Mouse (Mus musculus): ENCODE results near the gene Mapk8. TPM values are rescaled to one million over a fixed set of nuclear protein-coding genes. Genes with fewer than 3 reads are reported as not detected.
"Not testable (repeated sequence)": the region's sequence is repeated elsewhere in the genome, so short reads cannot be mapped to it uniquely, and the experiment has no call there.

Mapk8 gene
- total and polyA plus RNA-seq, 3 experiments, result 27.5 to 47.5 TPM; not detected in 1

- Histone ChIP-seq H3K27ac (ENCODE audit: control insufficient read depth, low read depth, low read length) (no peak overlapping the region), H3K79me2 (ENCODE audit: control insufficient read depth, insufficient read depth, low read length, poor library complexity) (peaks cover 40% of the 10 kb centered on the region), H3K27me3 (ENCODE audit: control insufficient read depth in 1 of 2, insufficient read depth in 2 of 2, low read length in 2 of 2) (no peaks in the 10 kb centered on the region), H3K9me3 (replicated peaks; ENCODE audit: insufficient read depth, low read length) (no peaks in the 10 kb centered on the region), H3K36me3 (ENCODE audit: control insufficient read depth in 1 of 2, insufficient read depth in 2 of 2, low read length in 2 of 2) (peaks cover 0 to 38% of the 10 kb centered on the region in 2 experiments; a peak in 2 of 4 replicates), H3K9ac (ENCODE audit: control insufficient read depth, low read depth, low read length, poor library complexity, severe bottlenecking) (no peak overlapping the region), H3K4me1 (ENCODE audit: control insufficient read depth in 1 of 2, insufficient read depth in 2 of 2, low read length in 2 of 2) (peaks cover 11 to 14% of the 10 kb centered on the region in 2 experiments), H3K4me3 (ENCODE audit: control insufficient read depth in 1 of 2, insufficient read depth in 1 of 2, low read depth in 2 of 2, low read length in 2 of 2) (no peak overlapping the region)
- no peak for TF ChIP-seq GATA1 (IDR thresholded peaks at IDR 0.05; ENCODE audit: low read depth, low read length)
- TF ChIP-seq POLR2AphosphoS5 (IDR thresholded peaks at IDR 0.05; ENCODE audit: borderline replicate concordance, low read depth, low read length), result no peak
- no peak for TF ChIP-seq CHD1 (IDR thresholded peaks at IDR 0.05; ENCODE audit: low read depth, low read length)
- no peak for TF ChIP-seq CHD2 (IDR thresholded peaks at IDR 0.05; ENCODE audit: low read length)
- no peak for TF ChIP-seq BHLHE40 (IDR thresholded peaks at IDR 0.05; ENCODE audit: borderline replicate concordance, low read depth, low read length)
- no peak for TF ChIP-seq MYB (IDR thresholded peaks at IDR 0.05; ENCODE audit: low read depth, low read length)
- no peak for TF ChIP-seq NRF1 (IDR thresholded peaks at IDR 0.05; ENCODE audit: insufficient read depth, low read depth, low read length, poor library complexity, severe bottlenecking)
- no peak for TF ChIP-seq SIN3A (IDR thresholded peaks at IDR 0.05; ENCODE audit: low read length)
- no peak for TF ChIP-seq UBTF (IDR thresholded peaks at IDR 0.05; ENCODE audit: borderline replicate concordance, insufficient read depth, low read depth, low read length)
- TF ChIP-seq ZC3H11A (IDR thresholded peaks at IDR 0.05; ENCODE audit: low read depth, low read length), result no peak
- TF ChIP-seq TAL1 (IDR thresholded peaks at IDR 0.05; ENCODE audit: low read length), result no peak
- TF ChIP-seq RAD21 (IDR thresholded peaks at IDR 0.05; ENCODE audit: low read depth, low read length), result no peak
- no peak for TF ChIP-seq JUND (IDR thresholded peaks at IDR 0.05; ENCODE audit: low read depth, low read length)
- TF ChIP-seq MAX (IDR thresholded peaks at IDR 0.05; ENCODE audit: low read length), result no peak
- no peak for TF ChIP-seq POLR2A (IDR thresholded peaks at IDR 0.05; ENCODE audit: control insufficient read depth in 1 of 2, insufficient read depth in 1 of 2, low read depth in 1 of 2, low read length in 2 of 2, poor library complexity in 1 of 2)
- no peak for TF ChIP-seq MYC (IDR thresholded peaks at IDR 0.05; ENCODE audit: low read depth, low read length)
- no peak for TF ChIP-seq KAT2A (conservative IDR thresholded peaks at IDR 0.05; ENCODE audit: low read depth, low read length)
- TF ChIP-seq POLR2AphosphoS2 (IDR thresholded peaks at IDR 0.05; ENCODE audit: low read length), result no peak
- no peak for TF ChIP-seq USF1 (IDR thresholded peaks at IDR 0.05; ENCODE audit: low read depth, low read length)
- DNase-seq (ENCODE audit: low read depth, low spot score), result no peak
Observed at GRCm38 (mm10) chr14:33443780-33444179, 3.2 kb downstream of the Mapk8 start.

- not testable (repeated sequence) for H3K9me3 ChIP-seq (replicated peaks; ENCODE audit: insufficient read depth, low read length); H3K27me3 ChIP-seq (ENCODE audit: control insufficient read depth in 1 of 2, insufficient read depth in 2 of 2, low read length in 2 of 2); H3K9ac ChIP-seq (ENCODE audit: control insufficient read depth, low read depth, low read length, poor library complexity, severe bottlenecking); H3K4me3 ChIP-seq (ENCODE audit: control insufficient read depth in 1 of 2, insufficient read depth in 1 of 2, low read depth in 2 of 2, low read length in 2 of 2); DNase-seq (ENCODE audit: low read depth, low spot score); H3K27ac ChIP-seq (ENCODE audit: control insufficient read depth, low read depth, low read length); H3K36me3 ChIP-seq (ENCODE audit: control insufficient read depth in 1 of 2, insufficient read depth in 2 of 2, low read length in 2 of 2); H3K4me1 ChIP-seq (ENCODE audit: control insufficient read depth in 1 of 2, insufficient read depth in 2 of 2, low read length in 2 of 2)
- H3K79me2 ChIP-seq (ENCODE audit: control insufficient read depth, insufficient read depth, low read length, poor library complexity), result peaks cover 34% of the 10 kb centered on the region
Observed at GRCm38 (mm10) chr14:33432485-33432884, 14.5 kb downstream of the Mapk8 start.
